Mouse (Mus musculus): ENCODE results near the gene Gdf11. TPM values are rescaled to one million over a fixed set of nuclear protein-coding genes. Genes with fewer than 3 reads are reported as not detected.

The Gdf11 gene
- polyA plus RNA-seq, 1 experiment from 2014 or later = 1.7 TPM

Other genes starting within 250 kb of the Gdf11 start
- gene Ikzf4, start 245.7 kb downstream of the Gdf11 start, polyA plus RNA-seq (2015; fragmentation: Nextera tagmentation; extraction: Ambion mirVana) = 1.1 and 1.5 TPM in 2 replicates
- 15.0 and 15.3 TPM in 2 replicates for gene Suox, start 217.6 kb downstream of the Gdf11 start, polyA plus RNA-seq (2015; fragmentation: Nextera tagmentation; extraction: Ambion mirVana)
- gene Rab5b, start 195.5 kb downstream of the Gdf11 start, polyA plus RNA-seq (2015; fragmentation: Nextera tagmentation; extraction: Ambion mirVana) = 69.8 and 73.5 TPM in 2 replicates
- gene Pmel, start 187.5 kb downstream of the Gdf11 start, polyA plus RNA-seq (2015; fragmentation: Nextera tagmentation; extraction: Ambion mirVana) = 1.7 and 2.8 TPM in 2 replicates
- gene Cdk2, start 186.7 kb downstream of the Gdf11 start, polyA plus RNA-seq (2015; fragmentation: Nextera tagmentation; extraction: Ambion mirVana) = 90.7 and 93.6 TPM in 2 replicates
- 9.5 and 12.3 TPM in 2 replicates for gene Dgka, start 146.9 kb downstream of the Gdf11 start, polyA plus RNA-seq (2015; fragmentation: Nextera tagmentation; extraction: Ambion mirVana)
- gene Pym1, start 143.8 kb downstream of the Gdf11 start, polyA plus RNA-seq (2015; fragmentation: Nextera tagmentation; extraction: Ambion mirVana) = 18.5 and 20.3 TPM in 2 replicates
- gene Mmp19, start 100.8 kb downstream of the Gdf11 start, polyA plus RNA-seq (2015; fragmentation: Nextera tagmentation; extraction: Ambion mirVana) = 1.3 and 2.4 TPM in 2 replicates
- 40.3 and 42.2 TPM in 2 replicates for gene Dnajc14, start 87.7 kb downstream of the Gdf11 start, polyA plus RNA-seq (2015; fragmentation: Nextera tagmentation; extraction: Ambion mirVana)
- gene Tmem198b, start 87.3 kb downstream of the Gdf11 start, polyA plus RNA-seq (2015; fragmentation: Nextera tagmentation; extraction: Ambion mirVana) = 16.2 and 18.1 TPM in 2 replicates
- gene Sarnp, start 74.4 kb downstream of the Gdf11 start, polyA plus RNA-seq (2015; fragmentation: Nextera tagmentation; extraction: Ambion mirVana) = 154 and 169 TPM in 2 replicates
- 41.4 and 43.0 TPM in 2 replicates for gene Ormdl2, start 70.1 kb downstream of the Gdf11 start, polyA plus RNA-seq (2015; fragmentation: Nextera tagmentation; extraction: Ambion mirVana)
- 402 and 430 TPM in 2 replicates for gene Cd63, start 9.3 kb upstream of the Gdf11 start, polyA plus RNA-seq (2015; fragmentation: Nextera tagmentation; extraction: Ambion mirVana)
- gene Rdh5, start 31.2 kb upstream of the Gdf11 start, polyA plus RNA-seq (2015; fragmentation: Nextera tagmentation; extraction: Ambion mirVana) = 13.0 and 14.6 TPM in 2 replicates
- 224 and 225 TPM in 2 replicates for gene Bloc1s1, start 32.3 kb upstream of the Gdf11 start, polyA plus RNA-seq (2015; fragmentation: Nextera tagmentation; extraction: Ambion mirVana)
- 10.3 and 11.9 TPM in 2 replicates for gene Itga7, start 42.1 kb upstream of the Gdf11 start, polyA plus RNA-seq (2015; fragmentation: Nextera tagmentation; extraction: Ambion mirVana)
- gene Mettl7b, start 69.3 kb upstream of the Gdf11 start, polyA plus RNA-seq (2015; fragmentation: Nextera tagmentation; extraction: Ambion mirVana) = 0.67 TPM in 1 of 2 replicates, not detected in the other
- gene Olfr9, start 97.7 kb upstream of the Gdf11 start, polyA plus RNA-seq (2015; fragmentation: Nextera tagmentation; extraction: Ambion mirVana) = not detected in 2 replicates
- not detected in 2 replicates for gene Olfr763, start 119.1 kb upstream of the Gdf11 start, polyA plus RNA-seq (2015; fragmentation: Nextera tagmentation; extraction: Ambion mirVana)
- not detected in 2 replicates for gene Olfr764-ps1, start 148.2 kb upstream of the Gdf11 start, polyA plus RNA-seq (2015; fragmentation: Nextera tagmentation; extraction: Ambion mirVana)
- gene Olfr765, start 158.3 kb upstream of the Gdf11 start, polyA plus RNA-seq (2015; fragmentation: Nextera tagmentation; extraction: Ambion mirVana) = not detected in 2 replicates
- gene Olfr766-ps1, start 177.3 kb upstream of the Gdf11 start, polyA plus RNA-seq (2015; fragmentation: Nextera tagmentation; extraction: Ambion mirVana) = not detected in 2 replicates
- gene Olfr767, start 191.2 kb upstream of the Gdf11 start, polyA plus RNA-seq (2015; fragmentation: Nextera tagmentation; extraction: Ambion mirVana) = not detected in 2 replicates
- gene Olfr768, start 207.7 kb upstream of the Gdf11 start, polyA plus RNA-seq (2015; fragmentation: Nextera tagmentation; extraction: Ambion mirVana) = not detected in 2 replicates
- gene Olfr769, start 226.1 kb upstream of the Gdf11 start, polyA plus RNA-seq (2015; fragmentation: Nextera tagmentation; extraction: Ambion mirVana) = not detected in 2 replicates
- not detected in 2 replicates for gene Olfr770, start 247.3 kb upstream of the Gdf11 start, polyA plus RNA-seq (2015; fragmentation: Nextera tagmentation; extraction: Ambion mirVana)

Measured in heart, embryonic 16.5 days (tissue).